ENCODE assay signal across 24 mouse cellular contexts in genomic region chr3:133319795-133320194, GRCm38 (mm10). TPM values are rescaled to one million over a fixed set of nuclear protein-coding genes. Genes with fewer than 3 reads are reported as not detected.
DNase-seq lines count a peak whose midpoint lies in the region; ATAC-seq lines count a peak whose summit lies in the region.
"Had no signal": no experiment of that assay in that cellular context is flagged by ENCODE, and none has a peak within 500 bp of the region (broad histone marks: within the 10 kb centered on the region; RNA-seq: fewer than 3 reads in every experiment).

No protein-coding gene starts in this region.

- H3K9ac ChIP-seq in limb, embryonic 13.5 days, result no peak overlapping the region
- H3K9ac ChIP-seq in midbrain, embryonic 16.5 days (ENCODE audit: low read depth, low read length), result no peak overlapping the region
- H3K9ac ChIP-seq: embryonic facial prominence, embryonic 12.5 days; embryonic facial prominence, embryonic 15.5 days; forebrain, embryonic 12.5 days; forebrain, embryonic 15.5 days; heart, embryonic 12.5 days; heart, embryonic 15.5 days; hindbrain, embryonic 14.5 days had no signal

- DNase-seq in limb, embryonic 10.5 days (ENCODE audit: low spot score), result no peak
- peak; percentile 9 for DNase-seq in midbrain, embryonic 10.5 days (ENCODE audit: low spot score)
- peak; percentile 16 for DNase-seq in fat pad, adult 2 months (ENCODE audit: extremely low read depth, low read depth, low spot score)
- DNase-seq in left cerebral cortex, postnatal 4 days, result no peak
- DNase-seq: adrenal gland, postnatal 10 days; adrenal gland, postnatal 36 days; cerebellum, adult 18-20 months; cerebellum, adult 9-10 months; cerebellum, postnatal 14 days; gastrocnemius, postnatal 25 days; heart, postnatal 10 days; heart, postnatal 36 days had no signal

- H3K4me3 ChIP-seq in limb, embryonic 13.5 days, result no peak overlapping the region
- H3K4me3 ChIP-seq in limb, embryonic 10.5 days, result no peak overlapping the region
- no peak overlapping the region for H3K4me3 ChIP-seq in midbrain, embryonic 10.5 days
- no peak overlapping the region for H3K4me3 ChIP-seq in midbrain, embryonic 16.5 days (ENCODE audit: low read depth, low read length)
- H3K4me3 ChIP-seq: embryonic facial prominence, embryonic 12.5 days; embryonic facial prominence, embryonic 15.5 days; forebrain, embryonic 12.5 days; forebrain, embryonic 15.5 days; heart, embryonic 12.5 days; heart, embryonic 15.5 days; hindbrain, embryonic 10.5 days had no signal

- H3K27ac ChIP-seq in limb, embryonic 13.5 days, result no peak overlapping the region
- H3K27ac ChIP-seq in limb, embryonic 10.5 days, result no peak overlapping the region
- H3K27ac ChIP-seq in midbrain, embryonic 10.5 days (replicated peaks), result no peak overlapping the region
- H3K27ac ChIP-seq in midbrain, embryonic 16.5 days (ENCODE audit: low read length), result no peak overlapping the region
- H3K27ac ChIP-seq: embryonic facial prominence, embryonic 12.5 days; embryonic facial prominence, embryonic 15.5 days; forebrain, embryonic 12.5 days; forebrain, embryonic 15.5 days; heart, embryonic 15.5 days; hindbrain, embryonic 10.5 days; hindbrain, embryonic 14.5 days; hindbrain, postnatal 0 days had no signal

- H3K4me1 ChIP-seq in limb, embryonic 13.5 days, result peaks cover 8% of the 10 kb centered on the region; the same call in 1 of the 2 replicates
- no peaks in the 10 kb centered on the region for H3K4me1 ChIP-seq in limb, embryonic 10.5 days
- peaks cover 13% of the 10 kb centered on the region; the same call in 1 of the 2 replicates for H3K4me1 ChIP-seq in midbrain, embryonic 10.5 days
- no peaks in the 10 kb centered on the region for H3K4me1 ChIP-seq in midbrain, embryonic 16.5 days (ENCODE audit: control insufficient read depth, insufficient read depth, low read length)
- H3K4me1 ChIP-seq: embryonic facial prominence, embryonic 12.5 days; embryonic facial prominence, embryonic 15.5 days; forebrain, embryonic 12.5 days; forebrain, embryonic 15.5 days; heart, embryonic 12.5 days; heart, embryonic 15.5 days had no signal

- intact Hi-C loops in left cerebral cortex, postnatal 4 days (cut with DNase I), result loop anchor here (10.0 kb wide), 2 partner anchors 225 to 1305 kb away; partner anchors contain the start of gene Tet2

- 76% methylated on average over 7 of the region's 7 CpGs for WGBS in limb, embryonic 13.5 days
- 91% methylated on average over 7 of the region's 7 CpGs for WGBS in limb, embryonic 10.5 days
- 88% methylated on average over 7 of the region's 7 CpGs for WGBS in midbrain, embryonic 10.5 days
- 74% methylated on average over 7 of the region's 7 CpGs for WGBS in midbrain, embryonic 16.5 days

- H3K27me3 ChIP-seq in limb, embryonic 13.5 days, result no peaks in the 10 kb centered on the region
- H3K27me3 ChIP-seq in limb, embryonic 10.5 days (ENCODE audit: low read depth, poor library complexity, severe bottlenecking), result no peaks in the 10 kb centered on the region
- H3K27me3 ChIP-seq in midbrain, embryonic 10.5 days (ENCODE audit: low read depth, poor library complexity, severe bottlenecking), result no peaks in the 10 kb centered on the region
- H3K27me3 ChIP-seq in midbrain, embryonic 16.5 days (ENCODE audit: control insufficient read depth, insufficient read depth, low read depth, low read length), result no peaks in the 10 kb centered on the region
- H3K27me3 ChIP-seq: embryonic facial prominence, embryonic 12.5 days; embryonic facial prominence, embryonic 15.5 days; forebrain, embryonic 12.5 days; forebrain, embryonic 15.5 days; heart, embryonic 12.5 days; heart, embryonic 15.5 days had no signal

- no peak overlapping the region for H3K4me2 ChIP-seq in limb, embryonic 13.5 days (replicated peaks)
- no peak overlapping the region for H3K4me2 ChIP-seq in midbrain, embryonic 16.5 days (ENCODE audit: low read length)
- H3K4me2 ChIP-seq: embryonic facial prominence, embryonic 12.5 days; embryonic facial prominence, embryonic 15.5 days; forebrain, embryonic 12.5 days; forebrain, embryonic 15.5 days; heart, embryonic 12.5 days; heart, embryonic 15.5 days; hindbrain, embryonic 14.5 days had no signal

- peaks cover 14% of the 10 kb centered on the region for H3K36me3 ChIP-seq in limb, embryonic 13.5 days
- H3K36me3 ChIP-seq in limb, embryonic 10.5 days, result peaks cover 26% of the 10 kb centered on the region
- peaks cover 25% of the 10 kb centered on the region for H3K36me3 ChIP-seq in midbrain, embryonic 10.5 days
- H3K36me3 ChIP-seq in midbrain, embryonic 16.5 days (ENCODE audit: control insufficient read depth, insufficient read depth, low read length), result 0 out of 2 replicates have a peak, but pooled peaks cover 2% of the 10 kb centered on the region
- H3K36me3 ChIP-seq: forebrain, embryonic 12.5 days had no signal

- no peaks in the 10 kb centered on the region for H3K9me3 ChIP-seq in limb, embryonic 13.5 days
- no peaks in the 10 kb centered on the region for H3K9me3 ChIP-seq in limb, embryonic 10.5 days (replicated peaks)
- 0 out of 2 replicates have a peak, but pooled peaks cover 4% of the 10 kb centered on the region for H3K9me3 ChIP-seq in midbrain, embryonic 10.5 days (replicated peaks)
- H3K9me3 ChIP-seq in midbrain, embryonic 16.5 days (replicated peaks; ENCODE audit: control insufficient read depth, low read length, poor library complexity, severe bottlenecking), result no peaks in the 10 kb centered on the region
- H3K9me3 ChIP-seq: embryonic facial prominence, embryonic 12.5 days; embryonic facial prominence, embryonic 15.5 days; forebrain, embryonic 12.5 days; forebrain, embryonic 15.5 days; heart, embryonic 15.5 days had no signal

- ATAC-seq in limb, embryonic 13.5 days (ENCODE audit: low FRiP score, low read depth), result peak; percentile 17; the same call in 1 of the 2 replicates
- no peak for ATAC-seq in midbrain, embryonic 16.5 days
- ATAC-seq: forebrain, embryonic 15.5 days; hindbrain, postnatal 0 days; inflammation-experienced regulatory T-cells, adult 6 months had no signal

RNA-seq across cellular contexts. Expression of gene Ppa2, which starts 9.9 kb away (rescaled TPM):
- 84.0 and 86.6 TPM in 2 replicates for polyA plus RNA-seq in limb, embryonic 13.5 days (2015; fragmentation: Nextera tagmentation; extraction: Ambion mirVana)
- 81.7 and 95.4 TPM in 2 replicates for polyA plus RNA-seq in limb, embryonic 10.5 days (2016; fragmentation: Nextera tagmentation; extraction: Ambion mirVana)
- 87.6 and 91.6 TPM in 2 replicates for polyA plus RNA-seq in midbrain, embryonic 10.5 days (2016; fragmentation: Nextera tagmentation; extraction: Ambion mirVana)
- polyA plus RNA-seq in midbrain, embryonic 16.5 days (2015; fragmentation: Nextera tagmentation; extraction: Ambion mirVana), result 96.0 and 99.1 TPM in 2 replicates
- 10 to 100 TPM; 44.9 to 51.5 TPM for total RNA-seq in left cerebral cortex, postnatal 4 days (2021)

Comparison
In these comparisons a context has a peak if more than half of its experiments do, and no peak if none do; other contexts are left out.
1. DNase-seq: peak in midbrain, embryonic 10.5 days (single experiment) and fat pad, adult 2 months (single experiment); none in limb, embryonic 10.5 days (single experiment) and left cerebral cortex, postnatal 4 days (single experiment).